Mouse (Mus musculus): ENCODE results near the gene Gp1ba. TPM values are rescaled to one million over a fixed set of nuclear protein-coding genes. Genes with fewer than 3 reads are reported as not detected.

Gp1ba gene
- polyA plus RNA-seq, 1 experiment from 2014 or later = 1.2 TPM

- peak; percentile 99 for DNase-seq (ENCODE audit: low spot score)
- WGBS = under 1% methylated on average over 63 of the region's 63 CpGs
- Histone ChIP-seq H3K4me2 (replicated peaks; ENCODE audit: low read depth, low read length) (peak within 1 kb of the TSS; percentile 96), H3K4me3 (ENCODE audit: low read depth, low read length) (peak within 1 kb of the TSS; percentile 69), H3K36me3 (ENCODE audit: control insufficient read depth, insufficient read depth, low read length) (0 out of 2 replicates have a peak, but pooled peaks cover 7% of the 10 kb centered on the region), H3K27me3 (ENCODE audit: control insufficient read depth, insufficient read depth, low read length) (no peaks in the 10 kb centered on the region), H3K9ac (ENCODE audit: low read depth, low read length) (peak within 1 kb of the TSS; percentile 79), H3K9me3 (ENCODE audit: control insufficient read depth, low read length) (no peaks in the 10 kb centered on the region), H3K4me1 (replicated peaks; ENCODE audit: control insufficient read depth, insufficient read depth, low read length) (peaks cover 12% of the 10 kb centered on the region), H3K27ac (ENCODE audit: low read depth, low read length) (peak within 1 kb of the TSS; percentile 79)
- ATAC-seq (ENCODE audit: low FRiP score) = peak; percentile 86
These were observed 8.0 kb downstream of the Gp1ba start, which contains the start of the genes Rnf167 and Slc25a11 for GRCm38 (mm10) chr11:70646691-70647650. Rnf167 (plus strand) TSS chr11:70647235. Slc25a11 (minus strand) TSS chr11:70647479.

GRCm38 (mm10) chr11:70647716-70648420 is 8.9 kb downstream of the Gp1ba start:
- Histone ChIP-seq H3K4me3 (ENCODE audit: low read depth, low read length) (peak overlapping the region; percentile 69), H3K27ac (ENCODE audit: low read depth, low read length) (peak overlapping the region; percentile 76), H3K4me1 (replicated peaks; ENCODE audit: control insufficient read depth, insufficient read depth, low read length) (peaks cover 17% of the 10 kb centered on the region), H3K27me3 (ENCODE audit: control insufficient read depth, insufficient read depth, low read length) (no peaks in the 10 kb centered on the region), H3K4me2 (replicated peaks; ENCODE audit: low read depth, low read length) (peak overlapping the region; percentile 96), H3K36me3 (ENCODE audit: control insufficient read depth, insufficient read depth, low read length) (0 out of 2 replicates have a peak, but pooled peaks cover 7% of the 10 kb centered on the region), H3K9ac (ENCODE audit: low read depth, low read length) (peak overlapping the region; percentile 73), H3K9me3 (ENCODE audit: control insufficient read depth, low read length) (no peaks in the 10 kb centered on the region)
- WGBS = 5% methylated on average over 28 of the region's 28 CpGs
- DNase-seq (ENCODE audit: low spot score) = no peak
- peak; percentile 17; the same call in 1 of the 2 replicates for ATAC-seq (ENCODE audit: low FRiP score)

- ATAC-seq (ENCODE audit: low FRiP score) = no peak
- H3K9me3 ChIP-seq (ENCODE audit: control insufficient read depth, low read length) = no peaks in the 10 kb centered on the region
- peaks cover 18% of the 10 kb centered on the region for H3K4me1 ChIP-seq (replicated peaks; ENCODE audit: control insufficient read depth, insufficient read depth, low read length)
- peak overlapping the region; percentile 96 for H3K4me2 ChIP-seq (replicated peaks; ENCODE audit: low read depth, low read length)
- no peak overlapping the region for H3K27ac ChIP-seq (ENCODE audit: low read depth, low read length)
- 90% methylated on average over 4 of the region's 4 CpGs for WGBS
- no peaks in the 10 kb centered on the region for H3K27me3 ChIP-seq (ENCODE audit: control insufficient read depth, insufficient read depth, low read length)
- H3K9ac ChIP-seq (ENCODE audit: low read depth, low read length) = no peak overlapping the region
- no peak for DNase-seq (ENCODE audit: low spot score)
- H3K4me3 ChIP-seq (ENCODE audit: low read depth, low read length) = peak overlapping the region; percentile 69
- 0 out of 2 replicates have a peak, but pooled peaks cover 7% of the 10 kb centered on the region for H3K36me3 ChIP-seq (ENCODE audit: control insufficient read depth, insufficient read depth, low read length)
These were observed 9.6 kb downstream of the Gp1ba start for GRCm38 (mm10) chr11:70648512-70648911.

GRCm38 (mm10) chr11:70649185-70649734 is 10.3 kb downstream of the Gp1ba start:
- H3K4me2 ChIP-seq (replicated peaks; ENCODE audit: low read depth, low read length) = no peak overlapping the region

GRCm38 (mm10) chr11:70650322-70651175 is 11.6 kb downstream of the Gp1ba start:
- Histone ChIP-seq H3K4me2 (replicated peaks; ENCODE audit: low read depth, low read length) (no peak overlapping the region), H3K36me3 (ENCODE audit: control insufficient read depth, insufficient read depth, low read length) (0 out of 2 replicates have a peak, but pooled peaks cover 7% of the 10 kb centered on the region), H3K4me1 (replicated peaks; ENCODE audit: control insufficient read depth, insufficient read depth, low read length) (peaks cover 17% of the 10 kb centered on the region), H3K4me3 (ENCODE audit: low read depth, low read length) (no peak overlapping the region), H3K27me3 (ENCODE audit: control insufficient read depth, insufficient read depth, low read length) (no peaks in the 10 kb centered on the region), H3K27ac (ENCODE audit: low read depth, low read length) (no peak overlapping the region), H3K9me3 (ENCODE audit: control insufficient read depth, low read length) (no peaks in the 10 kb centered on the region), H3K9ac (ENCODE audit: low read depth, low read length) (no peak overlapping the region)
- ATAC-seq (ENCODE audit: low FRiP score) = no peak
- WGBS = 82% methylated on average over 12 of the region's 12 CpGs
- no peak for DNase-seq (ENCODE audit: low spot score)

More at GRCm38 (mm10) chr11:70649185-70649734, 10.3 kb downstream of the Gp1ba start:
- Histone ChIP-seq H3K36me3 (ENCODE audit: control insufficient read depth, insufficient read depth, low read length) (0 out of 2 replicates have a peak, but pooled peaks cover 7% of the 10 kb centered on the region), H3K4me1 (replicated peaks; ENCODE audit: control insufficient read depth, insufficient read depth, low read length) (peaks cover 18% of the 10 kb centered on the region), H3K27me3 (ENCODE audit: control insufficient read depth, insufficient read depth, low read length) (no peaks in the 10 kb centered on the region), H3K27ac (ENCODE audit: low read depth, low read length) (no peak overlapping the region), H3K9ac (ENCODE audit: low read depth, low read length) (no peak overlapping the region), H3K4me3 (ENCODE audit: low read depth, low read length) (no peak overlapping the region), H3K9me3 (ENCODE audit: control insufficient read depth, low read length) (no peaks in the 10 kb centered on the region)
- DNase-seq (ENCODE audit: low spot score) = no peak
- ATAC-seq (ENCODE audit: low FRiP score) = no peak
- WGBS = 85% methylated on average over 8 of the region's 8 CpGs

GRCm38 (mm10) chr11:70651391-70651790 is 12.5 kb downstream of the Gp1ba start:
- Histone ChIP-seq H3K9ac (ENCODE audit: low read depth, low read length) (no peak overlapping the region), H3K27me3 (ENCODE audit: control insufficient read depth, insufficient read depth, low read length) (no peaks in the 10 kb centered on the region), H3K4me2 (replicated peaks; ENCODE audit: low read depth, low read length) (no peak overlapping the region), H3K4me1 (replicated peaks; ENCODE audit: control insufficient read depth, insufficient read depth, low read length) (peaks cover 12% of the 10 kb centered on the region), H3K27ac (ENCODE audit: low read depth, low read length) (no peak overlapping the region), H3K36me3 (ENCODE audit: control insufficient read depth, insufficient read depth, low read length) (0 out of 2 replicates have a peak, but pooled peaks cover 7% of the 10 kb centered on the region), H3K9me3 (ENCODE audit: control insufficient read depth, low read length) (no peaks in the 10 kb centered on the region), H3K4me3 (ENCODE audit: low read depth, low read length) (no peak overlapping the region)
- WGBS = 77% methylated on average over 2 of the region's 2 CpGs
- no peak for DNase-seq (ENCODE audit: low spot score)
- no peak for ATAC-seq (ENCODE audit: low FRiP score)

GRCm38 (mm10) chr11:70652029-70652883 is 13.3 kb downstream of the Gp1ba start:
- Histone ChIP-seq H3K9ac (ENCODE audit: low read depth, low read length) (no peak overlapping the region), H3K4me1 (replicated peaks; ENCODE audit: control insufficient read depth, insufficient read depth, low read length) (peaks cover 17% of the 10 kb centered on the region), H3K9me3 (ENCODE audit: control insufficient read depth, low read length) (no peaks in the 10 kb centered on the region), H3K27ac (ENCODE audit: low read depth, low read length) (no peak overlapping the region), H3K27me3 (ENCODE audit: control insufficient read depth, insufficient read depth, low read length) (no peaks in the 10 kb centered on the region), H3K36me3 (ENCODE audit: control insufficient read depth, insufficient read depth, low read length) (0 out of 2 replicates have a peak, but pooled peaks cover 7% of the 10 kb centered on the region), H3K4me2 (replicated peaks; ENCODE audit: low read depth, low read length) (peak overlapping the region; percentile 84), H3K4me3 (ENCODE audit: low read depth, low read length) (peak overlapping the region; percentile 99)
- DNase-seq (ENCODE audit: low spot score) (peak; percentile 31), ATAC-seq (ENCODE audit: low FRiP score) (no peak)
- 68% methylated on average over 12 of the region's 12 CpGs for WGBS

Measured in hindbrain, embryonic 11.5 days (tissue).